Mouse (Mus musculus) embryonic facial prominence, embryonic 10.5 days (tissue): ENCODE measurements around the gene Ndufa1. TPM values are rescaled to one million over a fixed set of nuclear protein-coding genes. Genes with fewer than 3 reads are reported as not detected.
"Not testable (repeated sequence)": the region's sequence is repeated elsewhere in the genome, so short reads cannot be mapped to it uniquely, and the experiment has no call there.

Experiments
- DNase-seq: peaks from one replicate; pipeline ENCODE4 v3.0.0-alpha.2; 2017; ENCODE audit warnings: low spot score
- H3K27ac ChIP-seq: fragments of 300-500 bp; sonication (generic); replicated peaks from 2 replicates; pipeline ENCODE4 v1.5.1; 2016; ENCODE audit warnings: mild to moderate bottlenecking
- H3K27me3 ChIP-seq: fragments of 300-500 bp; sonication (generic); replicated peaks from 2 replicates; pipeline ENCODE4 v1.6.1; 2016; ENCODE audit warnings: low read depth, mild to moderate bottlenecking; ENCODE audit not compliant: poor library complexity, severe bottlenecking
- H3K36me3 ChIP-seq: fragments of 300-500 bp; sonication (generic); replicated peaks from 2 replicates; pipeline ENCODE4 v1.6.1; 2016; ENCODE audit warnings: mild to moderate bottlenecking, moderate library complexity
- H3K4me1 ChIP-seq: fragments of 300-500 bp; sonication (generic); 2 replicates; pipeline ENCODE4 v1.6.1; 2016
- H3K4me3 ChIP-seq: fragments of 300-500 bp; sonication (generic); 2 replicates; pipeline ENCODE4 v1.5.1; 2016; ENCODE audit warnings: mild to moderate bottlenecking, moderate library complexity
- H3K9me3 ChIP-seq: fragments of 300-500 bp; sonication (generic); 2 replicates; pipeline ENCODE4 v1.6.1; 2016; ENCODE audit warnings: mild to moderate bottlenecking
- WGBS: fragments of 180-500 bp; shearing (Covaris S2); methylation state at CpG from one replicate; pipeline ENCODE4 v1.1.7; 2016; 5-methylcytosine and 5-hydroxymethylcytosine counted together
- polyA plus RNA-seq: library from polyadenylated mRNA; unstranded; fragments of >200 nt; fragmentation: Nextera tagmentation; extraction: Ambion mirVana; gene quantifications from 2 replicates; pipeline ENCODE4 v1.2.1, GENCODE M21; 2016

Gene Ndufa1
- polyA plus RNA-seq, result 365 and 368 TPM in 2 replicates

GRCm38 (mm10) chrX:37191105-37191743, at the start of gene Ndufa1, which contains the start of gene Rnf113a1:
TSS of gene Ndufa1 (minus strand) at chrX:37191163.
TSS of gene Rnf113a1 (plus strand) at chrX:37191245.
- Histone ChIP-seq H3K4me1 (no peaks in the 10 kb centered on the region), H3K27ac (peak within 1 kb of the TSS; percentile 82), H3K27me3 (no peaks in the 10 kb centered on the region), H3K9me3 (no peaks in the 10 kb centered on the region), H3K36me3 (no peaks in the 10 kb centered on the region), H3K4me3 (peak within 1 kb of the TSS; percentile 68)
- WGBS, result 18% methylated on average over 63 of the region's 63 CpGs
- DNase-seq, result peak; percentile 87

- not testable (repeated sequence) for H3K4me1 ChIP-seq, H3K9me3 ChIP-seq, H3K36me3 ChIP-seq, H3K27ac ChIP-seq, H3K4me3 ChIP-seq, DNase-seq, H3K27me3 ChIP-seq
- WGBS, result 45% methylated on average over 1 of the region's 1 CpGs
These were observed 31.2 kb upstream of the Ndufa1 start, which contains the start of gene Rhox1 for GRCm38 (mm10) chrX:37222158-37222557. TSS of gene Rhox1 (minus strand) at chrX:37222258.

GRCm38 (mm10) chrX:37210941-37211340, 20.0 kb upstream of the Ndufa1 start, which contains the start of gene Gm9:
TSS of gene Gm9 (minus strand) at chrX:37211041.
- Histone ChIP-seq H3K27me3 (no peaks in the 10 kb centered on the region), H3K9me3 (no peaks in the 10 kb centered on the region), H3K4me1 (no peaks in the 10 kb centered on the region), H3K36me3 (no peaks in the 10 kb centered on the region), H3K4me3 (no peak within 1 kb of the TSS), H3K27ac (no peak within 1 kb of the TSS)
- WGBS, result 91% methylated on average over 10 of the region's 10 CpGs
- no peak for DNase-seq

GRCm38 (mm10) chrX:37198676-37199075, 7.7 kb upstream of the Ndufa1 start:
- no peaks in the 10 kb centered on the region for H3K27me3 ChIP-seq
- WGBS, result 63% methylated on average over 8 of the region's 8 CpGs

GRCm38 (mm10) chrX:37191744-37192379, 899 bp upstream of the Ndufa1 start:
- Histone ChIP-seq H3K27ac (peak overlapping the region; percentile 82), H3K27me3 (no peaks in the 10 kb centered on the region), H3K4me3 (peak overlapping the region; percentile 68), H3K4me1 (no peaks in the 10 kb centered on the region), H3K36me3 (no peaks in the 10 kb centered on the region), H3K9me3 (no peaks in the 10 kb centered on the region)
- DNase-seq, result peak; percentile 27
- WGBS, result 25% methylated on average over 28 of the region's 28 CpGs

More at GRCm38 (mm10) chrX:37198676-37199075, 7.7 kb upstream of the Ndufa1 start:
- Histone ChIP-seq H3K4me3 (no peak overlapping the region), H3K27ac (no peak overlapping the region), H3K36me3 (no peaks in the 10 kb centered on the region), H3K4me1 (no peaks in the 10 kb centered on the region), H3K9me3 (no peaks in the 10 kb centered on the region)
- DNase-seq, result no peak

GRCm38 (mm10) chrX:37190755-37191104, 233 bp downstream of the Ndufa1 start:
- DNase-seq, result no peak
- Histone ChIP-seq H3K9me3 (no peaks in the 10 kb centered on the region), H3K4me1 (no peaks in the 10 kb centered on the region), H3K27ac (peak overlapping the region; percentile 82; the same call in 1 of the 2 replicates), H3K36me3 (no peaks in the 10 kb centered on the region), H3K4me3 (peak overlapping the region; percentile 68), H3K27me3 (no peaks in the 10 kb centered on the region)
- 25% methylated on average over 20 of the region's 20 CpGs for WGBS

GRCm38 (mm10) chrX:37184401-37184800, 6.6 kb downstream of the Ndufa1 start:
- not testable (repeated sequence) for H3K9me3 ChIP-seq, H3K27me3 ChIP-seq, H3K36me3 ChIP-seq, DNase-seq, H3K4me3 ChIP-seq, H3K27ac ChIP-seq, H3K4me1 ChIP-seq
- 72% methylated on average over 8 of the region's 8 CpGs for WGBS

GRCm38 (mm10) chrX:37168742-37169141, 22.2 kb downstream of the Ndufa1 start, which contains the start of gene Akap14:
TSS of gene Akap14 (minus strand) at chrX:37168842.
- 47% methylated on average over 5 of the region's 5 CpGs for WGBS
- Histone ChIP-seq H3K9me3 (no peaks in the 10 kb centered on the region), H3K4me3 (no peak within 1 kb of the TSS), H3K27me3 (no peaks in the 10 kb centered on the region), H3K36me3 (no peaks in the 10 kb centered on the region), H3K4me1 (no peaks in the 10 kb centered on the region), H3K27ac (no peak within 1 kb of the TSS)
- DNase-seq, result no peak

- H3K27ac ChIP-seq, result no peak overlapping the region
- DNase-seq, result peak; percentile 15
- WGBS, result 36% methylated on average over 3 of the region's 3 CpGs
- H3K4me1 ChIP-seq, result no peaks in the 10 kb centered on the region
- no peaks in the 10 kb centered on the region for H3K36me3 ChIP-seq
- peaks cover 10% of the 10 kb centered on the region for H3K27me3 ChIP-seq
- no peak overlapping the region for H3K4me3 ChIP-seq
- no peaks in the 10 kb centered on the region for H3K9me3 ChIP-seq
These were observed 23.9 kb downstream of the Ndufa1 start for GRCm38 (mm10) chrX:37167085-37167484.

GRCm38 (mm10) chrX:37163115-37163514, 27.8 kb downstream of the Ndufa1 start:
- H3K27ac ChIP-seq, result no peak overlapping the region
- peaks cover 10% of the 10 kb centered on the region for H3K27me3 ChIP-seq
- WGBS, result 73% methylated on average over 18 of the region's 18 CpGs
- DNase-seq, result no peak
- H3K9me3 ChIP-seq, result no peaks in the 10 kb centered on the region
- no peak overlapping the region for H3K4me3 ChIP-seq
- H3K36me3 ChIP-seq, result no peaks in the 10 kb centered on the region
- no peaks in the 10 kb centered on the region for H3K4me1 ChIP-seq

GRCm38 (mm10) chrX:37161169-37161568, 29.8 kb downstream of the Ndufa1 start:
- Histone ChIP-seq H3K27me3 (peaks cover 10% of the 10 kb centered on the region), H3K9me3 (no peaks in the 10 kb centered on the region), H3K4me3 (no peak overlapping the region), H3K36me3 (no peaks in the 10 kb centered on the region), H3K4me1 (no peaks in the 10 kb centered on the region), H3K27ac (no peak overlapping the region)
- 83% methylated on average over 10 of the region's 10 CpGs for WGBS
- DNase-seq, result no peak

- 59% methylated on average over 4 of the region's 4 CpGs for WGBS
These were observed 33.1 kb downstream of the Ndufa1 start for GRCm38 (mm10) chrX:37157839-37158238.

GRCm38 (mm10) chrX:37144954-37145353, 46.0 kb downstream of the Ndufa1 start:
- peak; percentile 10 for DNase-seq
- WGBS, result 97% methylated on average over 2 of the region's 2 CpGs

More at GRCm38 (mm10) chrX:37157839-37158238, 33.1 kb downstream of the Ndufa1 start:
- Histone ChIP-seq H3K36me3 (peaks cover 18% of the 10 kb centered on the region; the same call in 1 of the 2 replicates), H3K27ac (no peak overlapping the region), H3K9me3 (no peaks in the 10 kb centered on the region), H3K4me3 (no peak overlapping the region), H3K27me3 (peaks cover 2% of the 10 kb centered on the region; the same call in 1 of the 2 replicates), H3K4me1 (no peaks in the 10 kb centered on the region)
- no peak for DNase-seq

More at GRCm38 (mm10) chrX:37144954-37145353, 46.0 kb downstream of the Ndufa1 start:
- no peak overlapping the region for H3K4me3 ChIP-seq
- H3K4me1 ChIP-seq, result no peaks in the 10 kb centered on the region
- peaks cover 40% of the 10 kb centered on the region for H3K36me3 ChIP-seq
- H3K27me3 ChIP-seq, result no peaks in the 10 kb centered on the region
- H3K27ac ChIP-seq, result no peak overlapping the region
- no peaks in the 10 kb centered on the region for H3K9me3 ChIP-seq
